Mouse (Mus musculus): ENCODE measurements at regions not wholly inside any gene's neighbourhood (a gene's known extent, or its start where the extent isn't known, plus 50 kb on each side); places are given as distances from the start of the nearest gene placed in this dataset.

DNA sequence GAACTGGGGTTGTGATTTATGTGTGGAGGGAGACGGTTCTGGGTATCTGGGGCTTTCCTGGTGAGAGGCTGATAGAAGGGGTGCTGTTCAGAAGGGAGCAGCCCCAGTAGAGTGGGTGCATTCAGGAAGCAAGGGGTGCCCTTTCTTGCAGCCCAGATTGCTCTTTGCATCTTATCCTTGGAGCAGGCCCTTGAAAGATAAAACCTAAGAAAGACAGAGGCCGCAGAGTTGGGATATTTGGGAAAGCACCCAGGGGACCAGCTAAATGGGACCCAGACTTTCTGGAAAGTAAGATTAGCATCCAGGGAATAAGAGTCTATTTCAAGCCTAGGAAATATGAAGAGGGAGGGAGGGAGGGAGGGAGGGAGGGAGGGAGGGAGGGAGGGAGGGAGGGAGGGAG, 512.2 kb upstream of the Mki67 start:
- no peak for DNase-seq (ENCODE audit: low spot score in 2 of 2)

DNA sequence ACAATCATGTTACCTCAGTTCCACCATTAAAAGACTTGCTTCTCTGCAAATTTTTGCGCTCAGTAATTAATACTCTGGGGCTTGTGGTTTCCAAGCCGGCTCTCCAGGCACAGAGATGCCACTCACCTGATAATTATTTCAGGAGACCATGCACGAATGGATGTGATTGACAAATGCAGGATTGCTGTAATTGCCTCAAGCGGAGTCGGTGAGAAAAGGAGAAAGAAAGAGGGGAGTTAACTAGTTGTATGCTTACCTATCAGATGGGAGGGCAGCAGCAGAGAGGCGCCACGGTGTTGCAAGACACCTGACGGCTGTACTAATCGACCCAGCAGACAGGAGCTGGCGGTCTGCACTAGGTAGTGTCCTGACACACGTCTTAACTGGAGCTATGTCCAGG, 513.4 kb upstream of the Mki67 start:
- no peak for DNase-seq (ENCODE audit: low spot score in 2 of 2)

DNA sequence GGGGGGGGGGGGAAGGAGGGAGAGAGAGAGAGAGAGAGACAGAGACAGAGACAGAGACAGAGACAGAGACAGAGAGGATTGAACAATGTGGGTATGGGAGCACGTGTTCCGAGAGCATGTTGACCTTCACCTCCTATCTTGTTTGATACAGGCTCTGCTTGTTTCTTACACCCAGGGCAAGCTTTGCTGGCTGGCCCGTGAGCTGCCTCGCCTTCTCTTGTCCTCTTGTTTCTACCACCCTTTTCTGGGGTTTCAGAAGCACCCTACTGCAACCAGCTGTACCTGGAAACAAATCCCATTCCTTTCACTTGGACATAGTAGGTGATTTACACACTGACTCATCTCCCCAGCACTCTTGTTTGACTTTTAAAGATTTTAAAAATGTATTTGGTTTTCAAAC, 516.0 kb upstream of the Mki67 start:
- no peak for DNase-seq (ENCODE audit: low spot score in 2 of 2)

DNA sequence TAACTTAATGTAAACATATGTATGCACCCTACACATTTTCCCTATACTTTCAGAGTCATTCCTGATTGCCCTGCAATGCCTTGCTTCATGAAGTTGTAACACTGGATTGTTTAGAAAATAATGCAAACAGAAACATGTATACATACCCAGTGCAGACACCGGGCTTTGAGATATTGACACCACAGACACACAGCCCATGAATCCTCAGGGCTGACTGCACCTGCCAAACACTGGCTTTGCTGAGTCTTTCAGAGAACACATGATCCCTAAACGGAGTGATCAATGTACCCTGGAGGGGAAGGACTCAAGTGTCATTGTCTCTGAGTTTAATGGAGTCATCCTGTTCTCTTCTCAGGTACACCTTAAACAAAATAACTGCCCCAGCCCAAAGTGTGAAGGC, 519.4 kb upstream of the Mki67 start:
- no peak for DNase-seq (ENCODE audit: low spot score in 2 of 2)

DNA sequence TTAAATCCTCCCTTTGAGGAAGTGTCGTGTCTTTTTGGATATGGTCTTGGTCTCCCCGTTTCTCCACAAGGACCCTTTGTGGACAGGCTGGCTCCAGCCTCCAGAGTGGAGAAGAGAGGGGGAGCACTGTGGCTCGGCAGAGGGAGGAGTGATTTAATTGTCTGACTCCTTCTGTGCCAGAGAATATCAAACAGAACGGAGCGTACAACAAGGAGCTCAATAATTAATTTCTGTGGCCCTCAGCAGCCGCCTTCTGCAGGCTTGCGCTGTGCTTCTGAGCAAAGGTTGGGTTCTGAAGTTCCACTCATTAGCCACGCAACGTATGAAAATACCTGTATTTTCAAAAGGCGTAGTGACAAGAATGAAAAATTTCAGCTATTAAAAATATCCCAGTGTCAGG, 520.2 kb upstream of the Mki67 start:
- no peak for DNase-seq (ENCODE audit: low spot score in 2 of 2)

DNA sequence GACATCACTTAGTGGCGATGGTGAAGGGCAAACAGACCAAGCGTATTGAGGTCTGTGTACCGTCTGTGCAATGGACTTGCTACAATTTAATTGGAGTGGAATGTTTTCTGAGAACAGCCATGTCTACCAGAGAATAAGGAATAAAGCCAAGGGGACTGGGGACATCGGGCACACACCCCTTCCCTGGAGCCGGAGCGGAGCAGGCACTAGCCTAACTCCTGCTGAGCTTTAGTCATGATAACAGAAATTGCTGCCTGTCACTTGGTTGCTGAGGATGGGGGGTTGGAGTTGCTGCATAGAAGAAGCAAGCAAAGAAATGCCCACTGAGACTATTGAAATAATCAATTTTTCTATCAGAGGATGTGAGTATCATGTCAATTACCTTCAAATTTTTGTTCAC, 549.5 kb upstream of the Mki67 start:
- DNase-seq (ENCODE audit: low spot score in 2 of 2): no peak

DNA sequence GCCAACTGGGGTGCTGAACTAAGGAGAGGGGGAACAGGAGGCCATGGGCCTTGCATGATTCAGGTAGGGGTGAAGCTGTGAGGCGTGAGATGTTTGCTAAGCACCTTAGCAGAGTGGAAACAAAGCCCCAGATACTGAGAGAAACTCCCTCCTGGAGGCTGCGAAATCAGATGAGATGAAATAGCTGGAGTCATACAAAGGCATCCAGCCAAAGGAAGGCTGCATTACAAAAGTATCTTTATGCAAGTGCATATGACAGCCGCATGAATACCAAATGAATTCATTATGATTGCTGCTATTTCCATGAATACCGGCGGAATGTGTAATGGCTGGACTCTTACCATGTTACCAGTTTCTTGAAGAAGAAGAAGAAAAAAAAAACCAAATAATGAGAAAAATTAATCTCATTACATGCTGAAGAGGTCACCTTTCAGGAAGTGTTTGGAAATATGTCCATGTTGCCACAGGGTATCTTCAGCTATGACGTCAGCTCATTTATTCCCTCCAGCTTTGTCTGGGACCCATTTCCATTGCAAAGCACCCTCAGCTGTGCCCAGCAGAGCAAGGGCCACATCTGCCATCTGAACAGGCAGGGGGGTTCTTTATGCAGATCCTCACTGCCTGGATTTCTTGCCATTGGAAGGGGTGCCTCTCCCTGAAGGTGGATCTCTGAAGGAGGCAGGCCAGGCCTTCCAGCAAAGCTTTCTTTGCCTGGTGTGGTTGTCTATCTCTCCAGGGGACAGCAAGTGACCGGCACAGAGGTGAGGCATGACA, 551.7 kb upstream of the Mki67 start:
- peak; percentile 17 to 45 for DNase-seq (ENCODE audit: low spot score in 2 of 2)

DNA sequence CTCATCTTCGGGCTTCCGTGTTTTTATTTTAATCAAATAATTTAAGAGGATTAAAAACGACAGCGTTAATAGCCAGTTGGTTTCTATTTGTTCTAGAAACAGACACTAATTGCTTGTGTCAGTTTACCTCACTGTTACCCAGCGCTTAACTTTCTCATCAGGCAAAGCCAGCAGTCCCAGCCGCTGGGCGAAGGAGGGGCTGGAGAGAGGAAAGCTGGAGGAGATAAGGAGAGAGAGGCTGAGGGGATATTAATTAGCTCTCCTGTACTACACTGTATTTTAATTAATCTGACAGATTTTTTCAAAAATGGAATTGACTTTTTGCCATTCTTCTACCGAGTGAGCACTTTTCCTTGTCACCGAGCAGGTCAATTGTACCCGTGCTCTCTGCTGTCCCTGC, 559.5 kb upstream of the Mki67 start:
- DNase-seq (ENCODE audit: low spot score in 2 of 2): no peak

DNA sequence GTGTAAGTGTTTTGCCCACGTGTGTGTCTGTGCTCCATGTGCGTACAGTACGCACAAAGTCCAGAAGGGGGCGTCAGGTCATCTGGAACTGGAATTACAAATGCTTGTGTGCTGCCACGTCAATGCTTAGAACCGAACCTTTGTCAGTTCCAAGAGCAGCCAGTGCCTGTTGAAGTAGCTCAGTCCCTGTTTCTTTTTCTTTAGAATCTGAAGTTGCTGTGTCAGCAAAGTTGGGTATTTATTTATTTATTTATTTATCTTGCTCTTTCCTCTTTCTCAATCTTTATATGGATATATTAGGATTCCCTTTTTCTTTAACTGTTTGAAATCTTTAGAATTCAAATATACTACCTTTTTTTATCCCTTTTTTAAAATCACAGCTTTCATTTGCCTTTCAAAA, 567.6 kb upstream of the Mki67 start:
- DNase-seq (ENCODE audit: low spot score in 2 of 2): no peak

DNA sequence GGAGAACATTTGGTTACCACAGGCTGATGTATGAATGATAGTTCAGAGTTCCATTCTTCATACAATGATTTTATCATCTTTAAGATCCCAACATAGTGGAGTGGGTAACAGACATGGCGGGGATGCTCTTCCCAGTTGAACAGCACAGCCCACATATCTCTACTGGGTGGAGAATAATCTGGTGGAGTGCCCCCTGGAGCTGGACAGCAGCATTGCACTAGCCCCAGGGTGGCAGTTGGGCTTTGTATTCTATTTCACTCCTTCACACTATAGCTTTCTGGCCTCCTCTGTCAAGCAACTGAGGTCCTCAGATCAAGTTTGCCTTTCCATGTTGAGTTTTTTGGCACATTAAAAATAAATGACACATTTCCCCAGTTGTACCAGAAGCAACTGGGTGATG, 569.4 kb upstream of the Mki67 start:
- DNase-seq (ENCODE audit: low spot score in 2 of 2): no peak

DNA sequence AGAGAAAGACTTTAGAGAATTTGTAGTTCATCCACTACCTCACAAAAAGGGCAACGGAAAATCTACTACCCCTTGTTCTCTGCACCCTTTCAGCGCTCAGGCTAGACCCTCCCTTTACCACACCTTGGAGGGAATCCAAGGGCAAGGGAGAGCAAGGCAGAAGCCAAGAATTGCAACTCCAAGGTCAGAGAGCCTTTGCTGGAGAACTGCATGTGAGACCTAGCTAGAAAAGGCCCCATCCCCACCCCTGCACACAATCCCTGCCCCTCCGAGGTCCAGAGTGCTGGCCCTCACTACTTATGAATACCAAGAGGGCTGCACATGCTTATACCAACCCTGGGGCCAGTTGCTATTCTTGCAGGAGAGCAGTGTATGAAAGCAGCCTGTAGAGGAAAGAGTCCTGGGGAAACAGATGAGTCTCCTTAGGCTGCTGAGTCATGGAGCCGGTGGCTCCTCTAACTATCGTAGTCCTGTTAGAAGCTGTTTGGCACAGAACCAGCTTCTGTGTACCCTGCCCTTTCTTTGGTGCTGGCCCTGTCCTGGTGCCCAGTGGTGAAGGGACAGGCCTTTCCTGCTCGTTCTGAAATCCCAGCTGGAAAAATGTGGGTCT, 577.5 kb upstream of the Mki67 start:
- no peak for DNase-seq (ENCODE audit: low spot score in 2 of 2)

DNA sequence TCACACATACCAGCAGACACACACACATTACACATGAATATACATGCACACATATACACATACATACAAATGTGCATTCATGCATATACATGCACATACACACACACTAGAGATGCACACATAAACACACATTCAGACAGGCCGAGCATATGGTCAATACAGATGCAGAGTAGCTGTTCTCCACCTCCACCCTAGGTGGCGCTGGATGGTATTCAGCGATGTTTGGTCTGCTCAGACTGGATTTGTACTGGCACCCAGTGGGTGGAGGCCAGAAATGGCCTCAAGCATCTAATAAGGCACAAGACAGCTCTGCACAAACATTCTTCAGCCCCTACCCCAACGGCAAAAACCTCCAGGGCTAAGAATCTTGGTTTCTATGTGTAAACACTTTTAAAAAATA, 578.3 kb upstream of the Mki67 start:
- DNase-seq (ENCODE audit: low spot score in 2 of 2): no peak

DNA sequence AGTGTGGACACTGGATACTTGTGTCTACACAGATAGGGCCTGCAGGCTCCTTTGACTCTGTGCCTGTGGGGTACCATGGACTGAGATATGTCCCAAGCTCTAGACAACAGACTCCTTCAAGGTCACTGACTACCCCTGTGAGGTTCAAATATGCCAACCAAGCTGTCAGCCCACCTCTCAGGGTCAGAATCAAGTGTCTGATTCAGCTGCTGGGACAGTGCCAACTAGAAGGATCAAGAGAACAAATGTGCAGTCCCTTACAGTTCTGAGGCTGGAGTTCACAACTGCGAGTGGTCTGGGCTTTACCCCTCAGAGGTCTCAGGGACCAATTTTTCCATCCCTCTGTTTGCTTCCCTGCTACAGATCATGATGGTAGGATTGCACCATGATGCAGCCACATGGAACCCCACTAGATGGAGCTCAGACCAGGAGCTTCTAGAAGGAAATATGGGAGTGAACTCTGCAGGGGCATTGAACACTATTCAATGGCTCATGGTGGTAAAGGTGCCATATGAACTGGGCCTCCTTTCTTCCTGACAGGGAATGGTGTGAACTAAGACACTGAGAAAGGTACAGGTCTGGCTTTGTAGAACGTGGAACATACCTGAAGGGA, 581.8 kb upstream of the Mki67 start:
- DNase-seq (ENCODE audit: low spot score in 2 of 2): no peak

DNA sequence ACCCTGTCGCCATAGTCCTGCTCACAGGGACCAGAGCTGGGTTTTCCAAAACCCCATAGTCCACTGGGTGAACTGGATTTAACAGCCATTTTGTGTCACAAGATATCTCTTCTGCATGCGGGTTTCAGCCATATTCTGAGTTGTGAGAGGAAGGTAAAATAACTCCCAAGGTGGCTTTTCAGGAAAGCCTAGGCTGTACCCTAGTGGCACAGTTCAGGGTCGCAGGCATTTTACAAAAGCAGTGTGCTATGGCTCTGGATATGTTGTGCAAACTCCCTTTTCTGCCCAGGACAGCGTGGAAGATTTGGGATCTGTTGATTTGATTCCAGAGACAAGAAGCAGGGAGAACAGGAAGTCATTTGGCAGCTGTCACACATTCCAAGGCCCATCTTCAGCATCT, 588.3 kb upstream of the Mgmt start:
- no peak for DNase-seq (ENCODE audit: low spot score in 2 of 2)

DNA sequence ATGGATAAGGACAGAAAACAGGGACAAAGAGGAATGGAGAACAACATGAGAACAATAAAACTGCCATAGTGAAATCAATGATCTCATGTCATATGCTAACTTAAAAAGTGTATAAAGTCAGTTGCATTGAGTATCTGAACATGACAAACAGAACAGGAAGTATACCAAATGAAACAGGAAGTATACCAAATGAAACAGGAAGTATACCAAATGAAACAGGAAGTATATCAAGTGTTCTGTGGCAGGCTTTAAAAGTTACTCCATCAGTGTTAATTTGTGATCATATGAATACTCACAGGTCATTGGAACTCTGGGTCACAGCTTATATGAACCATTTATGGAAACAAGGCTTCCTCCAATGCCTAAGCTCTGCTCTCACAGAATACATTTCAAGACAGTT, 585.6 kb upstream of the Mgmt start:
- DNase-seq (ENCODE audit: low spot score in 2 of 2): no peak

DNA sequence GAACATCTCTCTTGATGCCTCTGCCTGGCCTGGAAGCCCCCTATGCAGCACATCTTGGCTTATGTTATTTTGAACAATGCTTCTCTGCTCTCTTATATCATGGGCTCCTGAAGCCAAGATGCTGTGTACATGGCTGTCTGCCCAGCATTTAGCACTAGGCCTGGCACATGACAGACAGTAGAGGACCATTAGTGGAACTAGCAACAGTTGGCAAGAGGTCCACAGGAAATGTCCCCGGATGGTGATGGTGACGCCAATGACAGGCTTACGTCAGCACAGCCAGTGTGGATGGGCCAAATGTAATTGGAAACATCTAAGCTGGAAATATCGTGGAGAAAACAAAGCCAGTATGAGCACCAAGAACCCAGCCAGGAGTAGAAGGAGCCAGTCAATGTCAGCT, 567.1 kb upstream of the Mgmt start:
- no peak for DNase-seq (ENCODE audit: low spot score in 2 of 2)

DNA sequence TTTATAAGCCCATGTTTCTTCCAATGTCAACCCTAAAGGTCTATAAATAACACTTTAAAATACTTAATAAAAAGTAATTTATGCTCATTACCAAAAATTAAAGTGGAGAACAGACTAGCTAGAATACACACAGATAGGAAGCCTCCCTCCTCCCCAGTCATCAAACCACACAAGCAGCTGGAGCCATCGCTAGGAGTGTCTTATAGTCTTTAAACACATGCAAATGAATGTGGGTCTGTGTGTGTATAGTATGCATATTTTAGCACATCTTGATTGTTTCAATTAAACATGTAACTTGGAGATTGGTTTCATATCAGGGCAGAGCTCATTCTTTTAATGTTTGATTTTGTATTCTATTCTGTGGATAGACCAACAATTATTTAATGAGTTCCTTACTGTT, 564.0 kb upstream of the Mgmt start:
- no peak for DNase-seq (ENCODE audit: low spot score in 2 of 2)

DNA sequence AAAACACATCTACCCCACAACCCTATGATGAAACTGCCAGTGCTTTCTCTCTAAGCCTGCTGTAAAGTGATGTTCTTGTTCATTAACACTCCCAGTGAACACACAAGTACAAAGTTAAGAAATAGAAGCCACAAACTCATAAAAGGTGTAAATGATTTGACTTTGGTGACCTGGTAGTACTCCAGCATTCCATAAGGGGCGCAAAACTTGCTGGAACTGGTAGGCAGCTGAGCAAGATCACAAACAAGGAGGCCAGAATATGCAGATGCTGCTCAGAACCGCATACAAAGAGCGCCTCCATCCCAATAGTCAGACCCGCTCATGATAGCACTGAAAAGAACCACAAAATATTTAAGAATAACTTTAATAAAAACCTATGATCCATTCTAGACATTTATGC, 561.6 kb upstream of the Mgmt start:
- no peak for DNase-seq (ENCODE audit: low spot score in 2 of 2)

DNA sequence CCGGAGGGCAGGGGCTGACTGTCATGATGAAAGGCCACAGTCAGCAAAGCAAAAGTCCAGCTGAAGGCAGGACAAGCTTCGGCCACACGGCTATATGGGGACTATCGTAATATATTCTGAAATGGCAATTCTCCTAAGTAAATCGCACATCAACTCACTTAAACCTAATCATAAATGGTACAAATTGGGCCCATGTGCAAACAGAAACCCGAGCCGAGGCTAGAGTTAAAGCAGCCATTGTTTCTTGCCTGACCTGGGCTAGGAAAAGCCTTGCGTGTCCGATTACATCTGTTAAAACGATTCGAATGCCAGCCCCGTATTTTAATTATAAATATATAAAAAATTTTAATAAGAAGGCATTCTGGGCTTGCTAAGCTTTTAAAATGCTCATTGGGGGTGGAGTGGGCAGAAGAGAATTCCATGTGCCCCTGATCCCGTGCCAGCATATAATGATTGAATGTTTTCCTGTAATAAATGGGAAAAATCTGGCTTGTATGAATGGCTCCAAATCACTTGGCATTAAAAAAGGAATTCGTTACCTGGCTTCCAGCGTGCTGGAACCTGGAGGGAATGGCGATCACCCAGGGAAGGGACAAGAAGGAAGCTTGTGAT, 552.7 kb upstream of the Mgmt start:
- peak; percentile 22 to 75 for DNase-seq (ENCODE audit: low spot score in 2 of 2)

DNA sequence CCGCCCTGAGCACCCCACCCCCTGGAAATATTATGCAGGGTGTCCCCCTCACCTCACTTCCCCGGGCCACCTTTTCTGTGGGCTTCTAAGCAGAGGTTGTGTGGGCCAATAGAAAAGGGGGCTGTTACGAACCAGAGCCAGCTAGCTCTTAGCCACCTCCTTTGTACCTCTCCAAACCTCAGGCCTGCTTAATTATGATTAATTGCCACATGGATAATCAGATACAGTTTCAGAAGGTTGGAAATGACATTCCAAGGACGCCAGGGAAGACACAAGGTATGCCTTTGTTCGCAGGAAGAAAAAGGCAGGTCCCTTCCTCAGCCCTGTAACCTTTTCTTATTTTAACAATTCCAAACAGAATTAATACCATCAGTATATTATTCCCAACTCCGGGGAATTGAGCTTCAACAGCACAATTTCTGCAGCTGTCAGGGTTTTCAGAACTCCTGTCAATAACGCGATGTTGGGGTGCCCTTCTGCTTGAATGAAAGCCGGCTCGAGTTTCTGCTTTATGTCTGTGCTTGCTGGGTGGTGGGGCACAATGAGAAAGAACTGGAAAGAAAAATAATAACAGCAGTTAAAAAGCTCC, 552.1 kb upstream of the Mgmt start:
- DNase-seq (ENCODE audit: low spot score in 2 of 2): peak in 1 of 2 experiments; percentile 6

DNA sequence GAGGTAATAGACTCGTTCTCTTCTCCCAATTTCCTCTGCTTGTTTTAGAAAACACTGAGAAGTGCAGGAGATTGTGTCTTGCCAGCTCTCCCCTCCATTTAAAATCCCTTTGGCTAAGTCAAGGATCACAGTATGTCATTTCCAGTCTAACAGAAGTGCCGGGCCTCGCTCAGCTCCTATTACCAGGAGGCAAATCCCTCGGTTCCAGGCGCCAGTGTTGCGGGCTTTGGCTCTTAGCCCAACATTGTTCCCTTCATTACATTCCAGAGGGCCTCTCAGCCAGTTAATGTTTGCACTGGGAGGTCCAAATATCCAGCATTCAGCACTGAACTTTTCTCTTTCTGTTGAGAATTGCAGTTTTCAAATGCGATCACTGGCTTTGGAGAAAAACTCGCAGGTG, 551.6 kb upstream of the Mgmt start:
- DNase-seq (ENCODE audit: low spot score in 2 of 2): peak in 1 of 2 experiments; percentile 47

DNA sequence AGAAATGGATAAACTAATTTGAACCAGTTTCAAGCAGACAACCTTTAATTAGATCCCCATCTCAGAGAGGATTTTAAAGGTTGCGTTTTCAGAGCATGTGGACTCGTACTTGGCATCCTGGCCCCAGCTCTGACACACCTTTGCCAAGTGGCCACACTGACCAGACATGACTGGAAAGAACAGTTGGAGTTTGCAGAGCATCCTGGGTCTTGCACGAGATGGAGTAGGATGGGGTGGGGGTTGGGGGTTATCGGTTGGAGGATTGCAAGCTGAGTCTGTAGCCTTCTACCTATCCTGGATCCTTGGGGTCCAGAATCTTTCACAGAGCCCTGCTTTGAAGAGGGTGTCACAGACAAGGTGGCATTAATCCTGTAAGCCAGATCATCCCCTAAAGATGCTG, 550.9 kb upstream of the Mgmt start:
- DNase-seq (ENCODE audit: low spot score in 2 of 2): no peak

Data from layer of hippocampus, adult 18-20 months (tissue).